Mouse (Mus musculus): ENCODE results near the gene Wdr59.
A peak's percentile ranks its signal among the peaks of the same experiment; 100 is the strongest.

Wdr59 gene

GRCm38 (mm10) chr8:111521713-111522429, at the start of gene Wdr59:
TSS of gene Wdr59 (minus strand) at chr8:111522092.
- DNase-seq = peak; percentile 93

GRCm38 (mm10) chr8:111571661-111572060, 49.8 kb upstream of the Wdr59 start:
- DNase-seq = no peak

GRCm38 (mm10) chr8:111570432-111570831, 48.5 kb upstream of the Wdr59 start:
- DNase-seq = no peak

- no peak for DNase-seq
Measured at GRCm38 (mm10) chr8:111569926-111570325, 48.0 kb upstream of the Wdr59 start.

- DNase-seq = no peak
Measured at GRCm38 (mm10) chr8:111568029-111568428, 46.1 kb upstream of the Wdr59 start.

- no peak for DNase-seq
Measured at GRCm38 (mm10) chr8:111567571-111567970, 45.7 kb upstream of the Wdr59 start.

GRCm38 (mm10) chr8:111566326-111566725, 44.4 kb upstream of the Wdr59 start:
- no peak for DNase-seq

GRCm38 (mm10) chr8:111565784-111566191, 43.9 kb upstream of the Wdr59 start:
- DNase-seq = no peak

- DNase-seq = no peak
Measured at GRCm38 (mm10) chr8:111564093-111564492, 42.2 kb upstream of the Wdr59 start.

GRCm38 (mm10) chr8:111563687-111564086, 41.8 kb upstream of the Wdr59 start:
- DNase-seq = no peak

- no peak for DNase-seq
Measured at GRCm38 (mm10) chr8:111563075-111563474, 41.2 kb upstream of the Wdr59 start.

- no peak for DNase-seq
Measured at GRCm38 (mm10) chr8:111562274-111562803, 40.4 kb upstream of the Wdr59 start.

- no peak for DNase-seq
Measured at GRCm38 (mm10) chr8:111561824-111562223, 39.9 kb upstream of the Wdr59 start.

- no peak for DNase-seq
Measured at GRCm38 (mm10) chr8:111551511-111552130, 29.7 kb upstream of the Wdr59 start.

GRCm38 (mm10) chr8:111550002-111550870, 28.3 kb upstream of the Wdr59 start:
- no peak for DNase-seq

- DNase-seq = no peak
Measured at GRCm38 (mm10) chr8:111548201-111548600, 26.3 kb upstream of the Wdr59 start.

- no peak for DNase-seq
Measured at GRCm38 (mm10) chr8:111547144-111547543, 25.3 kb upstream of the Wdr59 start.

GRCm38 (mm10) chr8:111545406-111546156, 23.7 kb upstream of the Wdr59 start:
- DNase-seq = no peak

- DNase-seq = no peak
Measured at GRCm38 (mm10) chr8:111543712-111544380, 22.0 kb upstream of the Wdr59 start.

GRCm38 (mm10) chr8:111539422-111540076, 17.7 kb upstream of the Wdr59 start:
- no peak for DNase-seq

GRCm38 (mm10) chr8:111538194-111538593, 16.3 kb upstream of the Wdr59 start:
- DNase-seq = no peak

Data from right cerebral cortex, postnatal 14 days (tissue).